Mouse (Mus musculus): Measurements from ENCODE around the gene Fam3b. TPM values are rescaled to one million over a fixed set of nuclear protein-coding genes. Genes with fewer than 3 reads are reported as not detected.

Gene Fam3b
- polyA plus RNA-seq, 2 experiments = 0.14 TPM; not detected in 1

- no peaks in the 10 kb centered on the region for H3K4me1 ChIP-seq (replicated peaks; ENCODE audit: control insufficient read depth in 2 of 2, insufficient read depth in 2 of 2, low read length in 1 of 2)
- no peaks in the 10 kb centered on the region for H3K36me3 ChIP-seq (replicated peaks; ENCODE audit: control insufficient read depth, insufficient read depth, low read depth)
- no peak overlapping the region for H3K27ac ChIP-seq
- no peaks in the 10 kb centered on the region for H3K9me3 ChIP-seq (ENCODE audit: control insufficient read depth, low read length)
- TF ChIP-seq EP300 (IDR thresholded peaks at IDR 0.05; ENCODE audit: low read depth) (no peak), CTCF (IDR thresholded peaks at IDR 0.05; ENCODE audit: low read depth) (no peak)
- H3K9ac ChIP-seq (replicated peaks) = no peak overlapping the region
- H3K27me3 ChIP-seq (ENCODE audit: control insufficient read depth, insufficient read depth, low read length) = no peaks in the 10 kb centered on the region
- no peak overlapping the region for H3K4me2 ChIP-seq (ENCODE audit: low read depth)
- DNase-seq (ENCODE audit: low read depth in 3 of 3, low spot score in 3 of 3) (no peak), ATAC-seq (ENCODE audit: insufficient read depth) (no peak)
- no peak overlapping the region for H3K4me3 ChIP-seq (ENCODE audit: insufficient read depth in 1 of 2, low read depth in 2 of 2, low read length in 2 of 2)
Observed at GRCm38 (mm10) chr16:97447386-97447785, 67.2 kb downstream of the Fam3b start.

GRCm38 (mm10) chr16:97443670-97444263 lies 70.8 kb downstream of the Fam3b start:
- H3K9ac ChIP-seq (replicated peaks) = no peak overlapping the region
- TF ChIP-seq CTCF (IDR thresholded peaks at IDR 0.05; ENCODE audit: low read depth) (peak; percentile 82), EP300 (IDR thresholded peaks at IDR 0.05; ENCODE audit: low read depth) (no peak)
- no peaks in the 10 kb centered on the region for H3K36me3 ChIP-seq (replicated peaks; ENCODE audit: control insufficient read depth, insufficient read depth, low read depth)
- H3K4me2 ChIP-seq (ENCODE audit: low read depth) = no peak overlapping the region
- 38% methylated on average over 14 of the region's 14 CpGs for WGBS (ENCODE audit: insufficient replicate concordance)
- no peaks in the 10 kb centered on the region for H3K27me3 ChIP-seq (ENCODE audit: control insufficient read depth, insufficient read depth, low read length)
- H3K9me3 ChIP-seq (ENCODE audit: control insufficient read depth, low read length) = no peaks in the 10 kb centered on the region
- ATAC-seq (ENCODE audit: insufficient read depth) (0 out of 2 replicates have a peak, but pooled peaks have one; percentile 28), DNase-seq (ENCODE audit: low read depth in 3 of 3, low spot score in 3 of 3) (peak; percentile 12 to 38 (median 20))
- H3K4me1 ChIP-seq (replicated peaks; ENCODE audit: control insufficient read depth in 2 of 2, insufficient read depth in 2 of 2, low read length in 1 of 2) = no peaks in the 10 kb centered on the region
- no peak overlapping the region for H3K27ac ChIP-seq
- H3K4me3 ChIP-seq (ENCODE audit: insufficient read depth in 1 of 2, low read depth in 2 of 2, low read length in 2 of 2) = no peak overlapping the region

GRCm38 (mm10) chr16:97441967-97442366 lies 72.6 kb downstream of the Fam3b start:
- TF ChIP-seq EP300 (IDR thresholded peaks at IDR 0.05; ENCODE audit: low read depth) = no peak
- no peak for TF ChIP-seq CTCF (IDR thresholded peaks at IDR 0.05; ENCODE audit: low read depth)
- Histone ChIP-seq H3K27me3 (ENCODE audit: control insufficient read depth, insufficient read depth, low read length) (no peaks in the 10 kb centered on the region), H3K4me1 (replicated peaks; ENCODE audit: control insufficient read depth in 2 of 2, insufficient read depth in 2 of 2, low read length in 1 of 2) (no peaks in the 10 kb centered on the region), H3K9me3 (ENCODE audit: control insufficient read depth, low read length) (no peaks in the 10 kb centered on the region), H3K27ac (no peak overlapping the region), H3K36me3 (replicated peaks; ENCODE audit: control insufficient read depth, insufficient read depth, low read depth) (no peaks in the 10 kb centered on the region), H3K9ac (replicated peaks) (no peak overlapping the region), H3K4me2 (ENCODE audit: low read depth) (no peak overlapping the region), H3K4me3 (ENCODE audit: insufficient read depth in 1 of 2, low read depth in 2 of 2, low read length in 2 of 2) (no peak overlapping the region)
- DNase-seq (ENCODE audit: low read depth in 3 of 3, low spot score in 3 of 3) (no peak), ATAC-seq (ENCODE audit: insufficient read depth) (no peak)
- 63% methylated on average over 9 of the region's 9 CpGs for WGBS (ENCODE audit: insufficient replicate concordance)

- no peak overlapping the region for H3K27ac ChIP-seq
- no peak for ATAC-seq (ENCODE audit: insufficient read depth)
- H3K9me3 ChIP-seq (ENCODE audit: control insufficient read depth, low read length) = no peaks in the 10 kb centered on the region
- no peaks in the 10 kb centered on the region for H3K36me3 ChIP-seq (replicated peaks; ENCODE audit: control insufficient read depth, insufficient read depth, low read depth)
- 61% methylated on average over 3 of the region's 3 CpGs for whole genome bisulfite sequencing (ENCODE audit: insufficient replicate concordance)
- no peak for DNase-seq (ENCODE audit: low read depth in 3 of 3, low spot score in 3 of 3)
- H3K4me2 ChIP-seq (ENCODE audit: low read depth) = no peak overlapping the region
- H3K27me3 ChIP-seq (ENCODE audit: control insufficient read depth, insufficient read depth, low read length) = no peaks in the 10 kb centered on the region
- TF ChIP-seq CTCF (IDR thresholded peaks at IDR 0.05; ENCODE audit: low read depth) (no peak), EP300 (IDR thresholded peaks at IDR 0.05; ENCODE audit: low read depth) (no peak)
- no peak overlapping the region for H3K9ac ChIP-seq (replicated peaks)
- H3K4me1 ChIP-seq (replicated peaks; ENCODE audit: control insufficient read depth in 2 of 2, insufficient read depth in 2 of 2, low read length in 1 of 2) = no peaks in the 10 kb centered on the region
- no peak overlapping the region for H3K4me3 ChIP-seq (ENCODE audit: insufficient read depth in 1 of 2, low read depth in 2 of 2, low read length in 2 of 2)
Observed at GRCm38 (mm10) chr16:97438191-97438590, 76.4 kb downstream of the Fam3b start.

- H3K4me2 ChIP-seq (ENCODE audit: low read depth) = no peak overlapping the region
- TF ChIP-seq CTCF (IDR thresholded peaks at IDR 0.05; ENCODE audit: low read depth) (no peak), EP300 (IDR thresholded peaks at IDR 0.05; ENCODE audit: low read depth) (no peak)
- H3K4me1 ChIP-seq (replicated peaks; ENCODE audit: control insufficient read depth in 2 of 2, insufficient read depth in 2 of 2, low read length in 1 of 2) = no peaks in the 10 kb centered on the region
- WGBS (ENCODE audit: insufficient replicate concordance) = 11% methylated on average over 1 of the region's 1 CpGs
- no peak overlapping the region for H3K27ac ChIP-seq
- no peak overlapping the region for H3K9ac ChIP-seq (replicated peaks)
- ATAC-seq (ENCODE audit: insufficient read depth) = no peak
- H3K36me3 ChIP-seq (replicated peaks; ENCODE audit: control insufficient read depth, insufficient read depth, low read depth) = no peaks in the 10 kb centered on the region
- no peaks in the 10 kb centered on the region for H3K9me3 ChIP-seq (ENCODE audit: control insufficient read depth, low read length)
- no peak overlapping the region for H3K4me3 ChIP-seq (ENCODE audit: insufficient read depth in 1 of 2, low read depth in 2 of 2, low read length in 2 of 2)
- H3K27me3 ChIP-seq (ENCODE audit: control insufficient read depth, insufficient read depth, low read length) = no peaks in the 10 kb centered on the region
- DNase-seq (ENCODE audit: low read depth in 3 of 3, low spot score in 3 of 3) = no peak
Observed at GRCm38 (mm10) chr16:97437448-97438056, 77.1 kb downstream of the Fam3b start.
